Mouse (Mus musculus) thymus, adult 2 months (tissue): ENCODE measurements at regions not wholly inside any gene's neighbourhood (a gene's known extent, or its start where the extent isn't known, plus 50 kb on each side); places are given as distances from the start of the nearest gene placed in this dataset.

Experiments used
- CTCF ChIP-seq: fragments of 200-500 bp; IDR thresholded peaks from 2 replicates; pipeline ENCODE4 v1.5.1; 2012; ENCODE audit warnings: mild to moderate bottlenecking, control low read depth, low read length, moderate library complexity, borderline replicate concordance; ENCODE audit not compliant: control insufficient read depth, poor library complexity, insufficient read depth; ENCODE audit errors: extremely low read depth
- POLR2A ChIP-seq: fragments of 200-500 bp; IDR thresholded peaks from 2 replicates; pipeline ENCODE4 v1.6.1; 2012; ENCODE audit warnings: mild to moderate bottlenecking, low read length, control low read depth, moderate library complexity; ENCODE audit not compliant: control insufficient read depth, poor library complexity, insufficient read depth; ENCODE audit errors: extremely low read depth

GRCm38 (mm10) chr16:50075641-50076040 is 275.3 kb downstream of the Cd47 start:
- TF ChIP-seq CTCF = no peak
- TF ChIP-seq POLR2A = no peak
